Comparison of ENCODE assay signal across 22 mouse cellular contexts in the genomic region with DNA sequence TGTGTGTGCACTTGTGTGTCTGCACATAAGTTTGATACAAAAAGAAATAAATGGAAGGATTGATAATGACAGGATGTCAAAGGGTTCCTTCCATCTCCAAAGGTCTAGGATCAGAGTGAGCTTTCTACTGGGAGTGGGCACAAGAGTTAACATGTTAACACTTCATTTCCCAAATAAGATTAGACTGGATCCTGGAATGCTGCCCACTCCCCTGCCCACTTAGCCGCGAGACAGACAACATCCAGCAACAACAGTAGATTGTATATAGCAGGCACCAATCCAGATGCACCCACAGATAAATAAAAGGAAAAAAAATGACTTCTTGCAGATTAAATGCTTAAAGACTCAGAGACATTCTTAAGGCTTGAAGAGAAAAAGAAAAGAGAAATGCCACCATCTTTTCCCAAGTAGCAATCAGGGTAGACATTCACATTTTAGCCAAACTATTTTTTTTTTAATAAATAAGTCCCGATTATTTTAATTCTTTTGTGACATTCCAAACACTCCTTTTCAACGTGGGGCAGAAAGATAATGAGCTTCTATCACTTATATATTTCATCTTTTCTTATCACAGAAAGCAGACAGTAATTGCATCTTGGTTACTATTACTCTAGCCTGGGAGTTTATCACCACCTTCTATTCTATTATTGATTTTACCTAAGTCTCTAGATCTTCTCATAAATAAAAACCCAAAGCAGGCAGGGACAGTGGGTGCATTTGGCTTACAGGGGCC. TPM values are rescaled to one million over a fixed set of nuclear protein-coding genes. Genes with fewer than 3 reads are reported as not detected.
DNase-seq lines count a peak whose midpoint lies in the region; ATAC-seq and TF ChIP-seq lines count a peak whose summit lies in the region.
"Had no signal": no experiment of that assay in that cellular context is flagged by ENCODE, and none has a peak within 500 bp of the region (broad histone marks: within the 10 kb centered on the region; RNA-seq: fewer than 3 reads in every experiment).

No protein-coding gene starts in this region.

- H3K9ac ChIP-seq in lung, embryonic 14.5 days = no peak overlapping the region
- H3K9ac ChIP-seq: embryonic facial prominence, embryonic 15.5 days; hindbrain, embryonic 13.5 days had no signal

- H3K4me3 ChIP-seq in cerebellum, adult 2 months (replicated peaks; ENCODE audit: insufficient read depth, low read depth, low read length) = no peak overlapping the region
- H3K4me3 ChIP-seq in lung, embryonic 14.5 days (ENCODE audit: low read depth, low read length) = no peak overlapping the region
- H3K4me3 ChIP-seq in G1E (ENCODE audit: low read depth, low read length) = peak overlapping the region; percentile 43; the same call in 1 of the 2 replicates
- H3K4me3 ChIP-seq: embryonic facial prominence, embryonic 15.5 days; erythroblast, embryonic 14.5 days; forebrain, embryonic 10.5 days; gastrocnemius, adult 2 months; heart, embryonic 10.5 days; hindbrain, embryonic 13.5 days had no signal

- ATAC-seq in lung, embryonic 14.5 days (ENCODE audit: insufficient read depth) = no peak
- no peak for ATAC-seq in G1E (ENCODE audit: extremely low read depth, insufficient number of reproducible peaks, low FRiP score, poor library complexity, severe bottlenecking)
- ATAC-seq in megakaryocyte-erythroid progenitor cell, adult 5-6 weeks (replicated peaks; ENCODE audit: low FRiP score, low TSS enrichment, poor library complexity, severe bottlenecking) = 0 out of 2 replicates have a peak, but pooled peaks have one; percentile 25
- ATAC-seq: forebrain, embryonic 14.5 days had no signal

- no peak overlapping the region for H3K27ac ChIP-seq in cerebellum, adult 2 months (ENCODE audit: insufficient read depth, low read length)
- no peak overlapping the region for H3K27ac ChIP-seq in lung, embryonic 14.5 days (ENCODE audit: low read depth)
- H3K27ac ChIP-seq: embryonic facial prominence, embryonic 15.5 days; forebrain, embryonic 10.5 days; gastrocnemius, adult 2 months; heart, embryonic 10.5 days; hindbrain, embryonic 13.5 days had no signal

- H3K36me3 ChIP-seq in lung, embryonic 14.5 days (ENCODE audit: insufficient read depth) = no peaks in the 10 kb centered on the region
- H3K36me3 ChIP-seq in G1E (replicated peaks) = peaks cover 61% of the 10 kb centered on the region
- H3K36me3 ChIP-seq: embryonic facial prominence, embryonic 15.5 days; forebrain, embryonic 10.5 days; hindbrain, embryonic 13.5 days had no signal

- 44% methylated on average over 4 of the region's 4 CpGs for WGBS in cerebellum, adult 2 months
- 31% methylated on average over 4 of the region's 4 CpGs for WGBS in lung, embryonic 14.5 days

- TF ChIP-seq POLR2A in cerebellum, adult 2 months (IDR thresholded peaks at IDR 0.05; ENCODE audit: borderline replicate concordance, insufficient read depth, low read length) = no peak

- peak; percentile 56 to 64 for DNase-seq in cerebellum, postnatal 14 days
- DNase-seq in cerebellum, adult 2 months = no peak
- DNase-seq in lung, embryonic 14.5 days = no peak
- no peak for DNase-seq in lung, postnatal 25 days (ENCODE audit: low spot score)
- no peak for DNase-seq in G1E (ENCODE audit: low spot score)
- no peak for DNase-seq in adrenal gland, adult (ENCODE audit: inconsistent age in 2 of 2, low spot score in 1 of 2)
- DNase-seq: adrenal gland, adult 8-10 months; adrenal gland, postnatal 36 days; cerebellum, adult 11 months; cerebellum, adult 9-11 months; embryo, embryonic 11 days; gastrocnemius, adult 2 months; gastrocnemius, postnatal 25 days; heart, adult 18-20 months; heart, postnatal 10 days had no signal

- no peaks in the 10 kb centered on the region for H3K27me3 ChIP-seq in cerebellum, adult 2 months (ENCODE audit: control insufficient read depth, insufficient read depth, low read length)
- H3K27me3 ChIP-seq in lung, embryonic 14.5 days (ENCODE audit: insufficient read depth, low read length) = no peaks in the 10 kb centered on the region
- no peaks in the 10 kb centered on the region for H3K27me3 ChIP-seq in G1E (ENCODE audit: insufficient read depth, low read length)
- H3K27me3 ChIP-seq: embryonic facial prominence, embryonic 15.5 days; hindbrain, embryonic 13.5 days had no signal

- no peaks in the 10 kb centered on the region for H3K9me3 ChIP-seq in lung, embryonic 14.5 days (ENCODE audit: low read depth, low read length)
- no peaks in the 10 kb centered on the region for H3K9me3 ChIP-seq in G1E (replicated peaks)
- H3K9me3 ChIP-seq: embryonic facial prominence, embryonic 15.5 days; forebrain, embryonic 10.5 days; heart, embryonic 10.5 days; hindbrain, embryonic 13.5 days had no signal

- H3K4me1 ChIP-seq in cerebellum, adult 2 months (ENCODE audit: control insufficient read depth, insufficient read depth, low read length) = 0 out of 2 replicates have a peak, but pooled peaks cover 2% of the 10 kb centered on the region
- H3K4me1 ChIP-seq in lung, embryonic 14.5 days (ENCODE audit: insufficient read depth) = peaks cover 2% of the 10 kb centered on the region; the same call in 1 of the 2 replicates
- peaks cover 68% of the 10 kb centered on the region for H3K4me1 ChIP-seq in G1E (ENCODE audit: insufficient read depth, low read depth, low read length)
- H3K4me1 ChIP-seq: embryonic facial prominence, embryonic 15.5 days; hindbrain, embryonic 13.5 days had no signal

- 0 out of 2 replicates have a peak overlapping the region, but pooled peaks have one; percentile 20 for H3K4me2 ChIP-seq in lung, embryonic 14.5 days
- H3K4me2 ChIP-seq: embryonic facial prominence, embryonic 15.5 days; hindbrain, embryonic 13.5 days had no signal

- no peak for TF ChIP-seq CTCF in cerebellum, adult 2 months (IDR thresholded peaks at IDR 0.05; ENCODE audit: borderline replicate concordance, insufficient read depth, low read depth, low read length)
- no peak for TF ChIP-seq CTCF in lung, embryonic 14.5 days (IDR thresholded peaks at IDR 0.05; ENCODE audit: low read depth)
- no peak for TF ChIP-seq CTCF in G1E (IDR thresholded peaks at IDR 0.05; ENCODE audit: low read depth, low read length)

RNA-seq across cellular contexts. Expression of gene Fxn, which starts 55.4 kb away (rescaled TPM):
- 13.2 and 14.5 TPM in 2 replicates for polyA plus RNA-seq in cerebellum, adult 2 months (2012; rRNA removed)
- polyA plus RNA-seq in lung, embryonic 14.5 days (2014; fragmentation: Nextera tagmentation; extraction: Ambion mirVana) = 51.2 and 52.9 TPM in 2 replicates
- 50.3 and 54.0 TPM in 2 replicates for total RNA-seq in G1E (2014; fragmentation: Nextera tagmentation)
- total RNA-seq in G1E (2017) = 23.8 and 24.3 TPM in 2 replicates
- polyA plus RNA-seq in G1E (2012) = 116 and 142 TPM in 2 replicates
- 91.0 and 120 TPM in 2 replicates for total RNA-seq in megakaryocyte-erythroid progenitor cell, adult 5-6 weeks (2014; fragmentation: Nextera tagmentation)
- total RNA-seq in megakaryocyte-erythroid progenitor cell, adult 5-6 weeks (2017) = 32.5 and 40.5 TPM in 2 replicates

Comparison
In these comparisons a context has a peak if more than half of its experiments do, and no peak if none do; other contexts are left out.
1. DNase-seq: peak in cerebellum, postnatal 14 days (2 of 2); none in cerebellum, adult 2 months (0 of 2), lung, embryonic 14.5 days (single experiment), lung, postnatal 25 days (single experiment), G1E (single experiment) and adrenal gland, adult (0 of 2).